Mouse (Mus musculus) megakaryocyte, embryonic 14.5 days (primary cell): ENCODE measurements at regions not wholly inside any gene's neighbourhood (a gene's known extent, or its start where the extent isn't known, plus 50 kb on each side); places are given as distances from the start of the nearest gene placed in this dataset.

Experiments used
- H3K27me3 ChIP-seq: replicated peaks from 2 replicates; pipeline ENCODE3; 2012; ENCODE audit warnings: inconsistent platforms
- H3K36me3 ChIP-seq: replicated peaks from 2 replicates; pipeline ENCODE3; 2012; ENCODE audit warnings: low read length, inconsistent platforms, mixed read lengths
- H3K4me1 ChIP-seq: 2 replicates; pipeline ENCODE4 v1.6.1; 2012; ENCODE audit warnings: inconsistent platforms
- H3K4me3 ChIP-seq: replicated peaks from 2 replicates; pipeline ENCODE3; 2012; ENCODE audit warnings: moderate library complexity, mild to moderate bottlenecking, inconsistent platforms
- H3K9me3 ChIP-seq: 2 replicates; pipeline ENCODE4 v1.6.1; 2012; ENCODE audit warnings: inconsistent platforms
- FLI1 ChIP-seq: IDR thresholded peaks from 2 replicates; pipeline ENCODE4 v1.6.1; 2012; ENCODE audit warnings: low read length, inconsistent platforms, mixed read lengths
- GATA1 ChIP-seq: IDR thresholded peaks from 3 replicates; pipeline ENCODE4 v1.6.1; 2012; ENCODE audit warnings: mixed read lengths, low read length, inconsistent platforms, borderline replicate concordance

GRCm38 (mm10) chr15:5310035-5310434, 66.0 kb upstream of the Ptger4 start:
- TF ChIP-seq GATA1 (no peak), FLI1 (no peak)
- no peak overlapping the region for H3K4me3 ChIP-seq
- H3K27me3 ChIP-seq = no peaks in the 10 kb centered on the region

DNA sequence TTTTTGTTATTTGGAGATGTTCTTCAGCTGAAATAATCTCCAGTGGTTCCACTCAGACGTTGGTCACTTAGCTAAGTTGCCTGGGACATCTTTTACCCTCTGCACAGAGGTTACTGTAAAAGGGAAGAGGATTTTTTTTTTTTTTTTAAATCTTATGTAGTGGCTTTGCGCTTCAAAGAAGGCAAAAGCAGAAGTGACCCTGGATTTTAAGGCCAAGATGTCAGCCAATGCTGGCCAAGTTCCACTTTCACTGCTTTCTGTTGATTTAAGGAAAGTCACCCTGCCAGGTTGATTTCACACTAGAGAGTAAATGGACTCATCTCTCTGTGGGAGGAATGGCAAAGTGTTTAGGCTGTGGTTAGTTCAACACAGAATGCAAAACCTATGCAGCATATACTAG, 58.4 kb upstream of the Ptger4 start:
- peaks cover 4% of the 10 kb centered on the region; the same call in 1 of the 2 replicates for H3K9me3 ChIP-seq
- H3K4me3 ChIP-seq = no peak overlapping the region
- no peak for TF ChIP-seq GATA1
- no peak for TF ChIP-seq FLI1
- H3K4me1 ChIP-seq = no peaks in the 10 kb centered on the region
- H3K36me3 ChIP-seq = no peaks in the 10 kb centered on the region
- H3K27me3 ChIP-seq = no peaks in the 10 kb centered on the region

More at GRCm38 (mm10) chr15:5310035-5310434, 66.0 kb upstream of the Ptger4 start:
- no peaks in the 10 kb centered on the region for H3K9me3 ChIP-seq
- no peaks in the 10 kb centered on the region; the same call in 1 of the 2 replicates for H3K4me1 ChIP-seq
- H3K36me3 ChIP-seq = no peaks in the 10 kb centered on the region

- Histone ChIP-seq H3K4me1 (no peaks in the 10 kb centered on the region), H3K9me3 (peaks cover 9% of the 10 kb centered on the region), H3K36me3 (no peaks in the 10 kb centered on the region), H3K4me3 (no peak overlapping the region), H3K27me3 (no peaks in the 10 kb centered on the region)
- TF ChIP-seq FLI1 (no peak), GATA1 (no peak)
Observed at GRCm38 (mm10) chr15:5299807-5300206, 55.8 kb upstream of the Ptger4 start.

DNA sequence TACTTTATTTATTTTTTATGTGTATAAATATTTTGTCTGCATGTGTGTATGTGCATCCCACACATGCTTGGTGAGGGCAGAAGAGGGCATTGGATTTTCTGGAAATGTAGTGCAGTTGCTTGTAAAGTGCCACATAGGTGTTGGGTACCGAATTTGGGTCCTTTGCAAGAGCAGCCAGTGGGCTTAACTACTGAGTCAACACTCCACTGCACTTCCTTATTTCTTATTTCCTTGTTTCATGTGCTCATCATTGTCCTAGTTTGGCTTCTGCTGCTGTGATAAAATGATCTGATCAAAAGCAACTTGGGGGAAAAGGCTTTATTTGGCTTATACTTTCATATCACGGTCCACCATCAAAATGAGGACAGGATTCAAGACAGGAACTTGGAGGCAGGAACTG, 53.0 kb upstream of the Ptger4 start:
- no peak overlapping the region for H3K4me3 ChIP-seq
- no peaks in the 10 kb centered on the region for H3K4me1 ChIP-seq
- no peaks in the 10 kb centered on the region for H3K36me3 ChIP-seq
- TF ChIP-seq FLI1 (no peak), GATA1 (no peak)
- H3K9me3 ChIP-seq = peaks cover 9% of the 10 kb centered on the region
- H3K27me3 ChIP-seq = no peaks in the 10 kb centered on the region
